Mouse (Mus musculus) lung, embryonic 16.5 days (tissue): ENCODE data around the gene Tm9sf1. TPM values are rescaled to one million over a fixed set of nuclear protein-coding genes. Genes with fewer than 3 reads are reported as not detected.

ENCODE experiments used
- ATAC-seq: fragments of 200-750 bp; cut with Nextera tagmentation; 2 replicates; pipeline ENCODE4 v1.8.0; 2017; ENCODE audit warnings: low read depth, mild to moderate bottlenecking, moderate library complexity
- H3K27ac ChIP-seq: fragments of 300-500 bp; sonication (generic); 2 replicates; pipeline ENCODE4 v1.5.1; 2014; ENCODE audit warnings: mild to moderate bottlenecking, control low read depth, low read length
- H3K27me3 ChIP-seq: fragments of 300-500 bp; sonication (generic); 2 replicates; pipeline ENCODE4 v1.6.1; 2014; ENCODE audit warnings: low read depth, low read length, mixed read lengths; ENCODE audit not compliant: control insufficient read depth, insufficient read depth
- H3K36me3 ChIP-seq: fragments of 300-500 bp; sonication (generic); 2 replicates; pipeline ENCODE4 v1.6.1; 2014; ENCODE audit warnings: low read length; ENCODE audit not compliant: control insufficient read depth, insufficient read depth
- H3K4me1 ChIP-seq: fragments of 300-500 bp; sonication (generic); replicated peaks from 2 replicates; pipeline ENCODE4 v1.6.1; 2014; ENCODE audit warnings: low read length, mixed read lengths; ENCODE audit not compliant: control insufficient read depth, insufficient read depth
- H3K4me2 ChIP-seq: fragments of 300-500 bp; sonication (generic); 2 replicates; pipeline ENCODE4 v1.6.1; 2014; ENCODE audit warnings: low read depth, low read length, control low read depth
- H3K4me3 ChIP-seq: fragments of 300-500 bp; sonication (generic); 2 replicates; pipeline ENCODE4 v1.5.1; 2014; ENCODE audit warnings: mild to moderate bottlenecking, low read length, control low read depth
- H3K9ac ChIP-seq: fragments of 300-500 bp; sonication (generic); 2 replicates; pipeline ENCODE4 v1.6.1; 2014; ENCODE audit warnings: low read length, control low read depth
- H3K9me3 ChIP-seq: fragments of 300-500 bp; sonication (generic); 2 replicates; pipeline ENCODE4 v1.6.1; 2016; ENCODE audit warnings: low read length; ENCODE audit not compliant: control insufficient read depth
- WGBS: fragments of 180-500 bp; shearing (Covaris S2); extraction: QIAGEN DNeasy Blood & Tissue Kit; methylation state at CpG from one replicate; pipeline ENCODE4 v1.1.7; 2014; 5-methylcytosine and 5-hydroxymethylcytosine counted together
- polyA plus RNA-seq: library from polyadenylated mRNA; unstranded; fragments of >200 nt; fragmentation: Nextera tagmentation; extraction: Ambion mirVana; gene quantifications from 2 replicates; pipeline ENCODE4 v1.2.1, GENCODE M21; 2015

The Tm9sf1 gene
- 121 and 125 TPM in 2 replicates for polyA plus RNA-seq

DNA sequence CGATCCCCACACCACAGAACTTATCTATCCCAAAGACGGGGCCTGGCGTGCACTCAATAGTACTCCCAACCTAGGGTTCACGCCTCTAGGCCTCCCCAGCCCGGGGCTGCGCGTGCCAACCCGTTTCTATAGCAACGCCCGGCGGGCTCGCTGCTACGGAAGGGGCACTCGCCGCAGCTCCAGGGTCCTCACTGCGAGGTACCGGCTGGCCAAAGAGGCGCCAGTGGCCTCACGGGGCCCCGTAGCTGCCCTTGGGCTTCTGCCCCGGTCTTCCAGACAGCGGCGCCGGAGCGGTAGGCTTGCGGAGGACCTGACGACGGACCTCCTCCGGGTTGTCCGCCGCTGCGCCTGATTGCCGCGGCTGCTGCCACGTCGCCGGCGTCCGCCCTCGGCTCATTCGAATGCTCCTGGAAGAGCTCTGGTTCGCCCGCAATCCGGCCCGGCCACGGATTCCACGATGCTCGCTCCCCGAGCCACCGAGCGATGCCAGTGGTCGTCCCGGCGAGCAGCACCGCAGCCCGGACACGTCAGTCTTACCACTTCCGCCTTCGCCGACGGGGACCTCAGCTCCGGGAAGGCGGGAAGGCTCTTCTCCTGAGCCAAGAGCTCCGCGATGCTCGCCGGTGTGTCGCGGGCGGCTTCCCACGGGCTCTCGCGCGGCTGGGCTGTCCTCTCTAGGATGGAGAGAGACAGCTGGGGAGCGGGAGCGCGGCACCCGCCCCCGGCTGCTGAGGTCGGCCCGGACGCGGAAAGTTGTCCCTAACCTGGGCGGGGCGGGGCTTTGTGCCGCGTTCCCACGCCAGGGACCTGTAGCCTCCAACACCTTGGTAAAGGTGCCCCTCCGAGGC is at the start of gene Tm9sf1:
TSS of gene Tm9sf1 (minus strand) at position 747 of the 848 bp plus-strand sequence.
- peak; percentile 90 for ATAC-seq
- peak within 1 kb of the TSS; percentile 96 for H3K4me3 ChIP-seq
- peak within 1 kb of the TSS; percentile 97 for H3K27ac ChIP-seq
- H3K36me3 ChIP-seq = peaks cover 26% of the 10 kb centered on the region
- peak within 1 kb of the TSS; percentile 87 for H3K4me2 ChIP-seq
- H3K9me3 ChIP-seq = no peaks in the 10 kb centered on the region
- H3K4me1 ChIP-seq = peaks cover 13% of the 10 kb centered on the region
- no peaks in the 10 kb centered on the region for H3K27me3 ChIP-seq
- peak within 1 kb of the TSS; percentile 98 for H3K9ac ChIP-seq
- under 1% methylated on average over 87 of the region's 89 CpGs for WGBS

DNA sequence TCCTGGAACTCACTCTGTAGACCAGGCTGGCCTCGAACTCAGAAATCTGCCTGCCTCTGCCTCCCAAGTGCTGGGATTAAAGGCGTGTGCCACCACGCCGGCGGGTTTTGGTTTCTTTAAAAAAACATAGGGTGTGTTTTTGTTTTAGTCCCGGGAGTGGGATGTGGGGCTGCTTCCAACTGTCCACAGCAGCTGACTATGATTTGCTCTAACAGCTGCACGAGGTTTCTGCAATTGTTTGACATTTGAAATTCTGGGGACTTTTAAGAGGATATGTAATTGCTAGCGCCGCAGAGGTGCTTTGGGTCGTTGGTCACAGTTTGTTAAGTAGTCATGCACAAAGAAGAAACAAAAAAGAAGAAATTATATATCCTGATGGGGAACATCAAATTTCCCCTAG is 45.8 kb upstream of the Tm9sf1 start:
- 69% methylated on average over 10 of the region's 10 CpGs for WGBS
- no peak overlapping the region for H3K4me3 ChIP-seq
- no peaks in the 10 kb centered on the region for H3K27me3 ChIP-seq
- H3K27ac ChIP-seq = no peak overlapping the region
- H3K4me1 ChIP-seq = no peaks in the 10 kb centered on the region
- H3K36me3 ChIP-seq = no peaks in the 10 kb centered on the region
- ATAC-seq = no peak
- H3K9me3 ChIP-seq = no peaks in the 10 kb centered on the region
- no peak overlapping the region for H3K9ac ChIP-seq
- H3K4me2 ChIP-seq = no peak overlapping the region

- peaks cover 10% of the 10 kb centered on the region for H3K4me1 ChIP-seq
- peak overlapping the region; percentile 78 for H3K4me3 ChIP-seq
- peak overlapping the region; percentile 78 for H3K9ac ChIP-seq
- 10% methylated on average over 3 of the region's 3 CpGs for WGBS
- H3K9me3 ChIP-seq = no peaks in the 10 kb centered on the region
- no peaks in the 10 kb centered on the region for H3K27me3 ChIP-seq
- peak overlapping the region; percentile 74 for H3K4me2 ChIP-seq
- peak; percentile 23 for ATAC-seq
- H3K36me3 ChIP-seq = peaks cover 19% of the 10 kb centered on the region
- H3K27ac ChIP-seq = peak overlapping the region; percentile 90
Observed at GRCm38 (mm10) chr14:55682118-55682493, 38.5 kb upstream of the Tm9sf1 start.

- peak within 1 kb of the TSS; percentile 74 for H3K4me2 ChIP-seq
- no peaks in the 10 kb centered on the region for H3K9me3 ChIP-seq
- peak within 1 kb of the TSS; percentile 78 for H3K4me3 ChIP-seq
- WGBS = under 1% methylated on average over 65 of the region's 66 CpGs
- no peaks in the 10 kb centered on the region for H3K27me3 ChIP-seq
- peak within 1 kb of the TSS; percentile 90 for H3K27ac ChIP-seq
- peaks cover 10% of the 10 kb centered on the region for H3K4me1 ChIP-seq
- ATAC-seq = peak; percentile 98
- H3K36me3 ChIP-seq = peaks cover 23% of the 10 kb centered on the region
- H3K9ac ChIP-seq = peak within 1 kb of the TSS; percentile 78
Observed at GRCm38 (mm10) chr14:55681160-55682117, 37.8 kb upstream of the Tm9sf1 start, which contains the start of gene Tinf2. Tinf2 (minus strand) TSS chr14:55681820.

DNA sequence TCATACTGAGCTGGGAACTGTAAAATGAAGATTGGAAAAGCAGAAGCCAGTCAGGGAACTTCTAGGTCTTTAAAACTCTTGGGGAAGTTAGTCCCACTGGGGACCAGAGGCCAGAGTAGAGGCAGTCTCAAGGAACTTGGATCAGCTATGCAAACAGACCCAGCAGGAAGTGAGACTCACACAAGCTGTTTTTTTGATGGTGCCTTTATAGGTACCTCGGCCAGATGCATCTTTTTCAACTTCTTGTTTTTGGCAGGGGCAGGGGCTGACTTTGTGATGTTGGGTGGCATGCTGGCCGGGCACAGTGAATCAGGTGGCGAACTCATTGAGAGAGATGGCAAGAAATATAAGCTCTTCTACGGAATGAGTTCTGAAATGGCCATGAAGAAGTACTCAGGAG is 34.0 kb upstream of the Tm9sf1 start:
- H3K9ac ChIP-seq = no peak overlapping the region
- no peak for ATAC-seq
- 80% methylated on average over 4 of the region's 4 CpGs for WGBS
- no peak overlapping the region for H3K4me2 ChIP-seq
- H3K27ac ChIP-seq = no peak overlapping the region
- H3K36me3 ChIP-seq = peaks cover 38% of the 10 kb centered on the region
- H3K9me3 ChIP-seq = no peaks in the 10 kb centered on the region
- no peak overlapping the region for H3K4me3 ChIP-seq
- H3K27me3 ChIP-seq = no peaks in the 10 kb centered on the region
- peaks cover 14% of the 10 kb centered on the region for H3K4me1 ChIP-seq

DNA sequence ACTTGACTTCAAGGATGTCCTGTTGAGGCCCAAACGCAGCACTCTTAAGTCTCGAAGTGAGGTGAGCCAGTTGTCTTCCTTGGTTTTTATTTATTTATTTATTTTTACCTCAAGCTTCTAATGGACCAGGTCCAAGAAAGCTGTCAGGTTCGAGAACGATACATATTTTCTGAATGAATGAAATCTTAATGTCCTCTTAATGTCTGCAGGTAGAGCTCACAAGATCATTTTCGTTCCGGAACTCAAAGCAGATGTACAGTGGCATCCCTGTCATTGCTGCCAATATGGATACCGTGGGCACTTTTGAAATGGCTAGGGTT is 29.1 kb upstream of the Tm9sf1 start:
- H3K27ac ChIP-seq = peak overlapping the region; percentile 93
- H3K4me3 ChIP-seq = peak overlapping the region; percentile 97
- H3K9me3 ChIP-seq = no peaks in the 10 kb centered on the region
- ATAC-seq = no peak
- H3K36me3 ChIP-seq = peaks cover 24% of the 10 kb centered on the region
- H3K4me1 ChIP-seq = peaks cover 10% of the 10 kb centered on the region
- WGBS = 68% methylated on average over 7 of the region's 7 CpGs
- H3K9ac ChIP-seq = peak overlapping the region; percentile 89
- peak overlapping the region; percentile 93 for H3K4me2 ChIP-seq
- H3K27me3 ChIP-seq = no peaks in the 10 kb centered on the region

DNA sequence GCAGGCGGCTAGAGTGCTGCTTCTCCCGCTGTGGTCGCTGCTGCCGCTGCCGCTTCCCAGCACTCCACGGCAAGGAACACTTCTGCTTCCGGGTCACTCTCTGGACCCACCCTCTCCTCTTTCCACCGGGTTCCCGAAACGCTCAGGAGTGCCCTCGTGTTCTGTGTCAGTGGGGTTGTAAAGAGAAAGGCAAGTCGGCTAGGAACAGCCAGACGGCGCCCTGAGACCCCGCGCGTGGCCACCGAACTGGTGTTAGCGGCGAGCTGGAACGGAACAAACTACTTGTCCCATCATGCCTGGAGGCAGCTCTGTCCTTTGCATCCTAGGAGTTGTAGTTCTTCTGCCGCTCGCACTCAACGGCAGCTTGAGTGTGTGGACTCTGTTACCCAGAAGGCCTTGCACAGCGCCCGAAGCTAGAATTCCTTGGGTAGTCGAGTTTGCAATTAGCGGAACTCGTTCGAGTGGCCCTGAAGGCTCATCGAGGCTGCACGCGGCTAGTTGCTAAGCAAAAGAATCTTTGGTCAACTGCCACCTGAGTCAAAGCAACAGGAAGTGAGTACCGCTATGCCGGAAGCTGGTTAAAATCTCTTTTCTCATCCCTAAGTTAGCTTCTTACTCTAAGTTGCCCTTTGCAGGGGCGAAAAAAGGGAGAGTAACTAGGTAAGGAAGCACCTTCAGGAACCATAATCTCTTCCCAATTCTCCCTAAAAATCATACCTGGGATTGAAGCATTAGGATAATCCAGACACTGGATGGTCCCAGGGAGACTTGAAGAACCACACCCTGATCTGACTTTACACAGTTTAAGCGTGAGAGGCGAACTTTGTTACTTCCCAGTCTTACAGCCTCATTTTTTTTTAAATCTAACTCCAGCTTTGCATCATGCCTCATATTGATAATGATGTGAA is 28.5 kb upstream of the Tm9sf1 start, which contains the start of the genes Gmpr2 and Nedd8:
TSS of gene Gmpr2 (plus strand) at position 109 of the 908 bp plus-strand sequence.
TSS of gene Nedd8 (minus strand) at position 292 of the 908 bp plus-strand sequence.
- peak within 1 kb of the TSS; percentile 89 for H3K9ac ChIP-seq
- H3K4me2 ChIP-seq = peak within 1 kb of the TSS; percentile 93
- ATAC-seq = peak; percentile 99
- peaks cover 19% of the 10 kb centered on the region for H3K36me3 ChIP-seq
- no peaks in the 10 kb centered on the region for H3K9me3 ChIP-seq
- H3K4me1 ChIP-seq = peaks cover 10% of the 10 kb centered on the region
- H3K27ac ChIP-seq = peak within 1 kb of the TSS; percentile 93
- no peaks in the 10 kb centered on the region for H3K27me3 ChIP-seq
- WGBS = under 1% methylated on average over 38 of the region's 38 CpGs
- H3K4me3 ChIP-seq = peak within 1 kb of the TSS; percentile 97

DNA sequence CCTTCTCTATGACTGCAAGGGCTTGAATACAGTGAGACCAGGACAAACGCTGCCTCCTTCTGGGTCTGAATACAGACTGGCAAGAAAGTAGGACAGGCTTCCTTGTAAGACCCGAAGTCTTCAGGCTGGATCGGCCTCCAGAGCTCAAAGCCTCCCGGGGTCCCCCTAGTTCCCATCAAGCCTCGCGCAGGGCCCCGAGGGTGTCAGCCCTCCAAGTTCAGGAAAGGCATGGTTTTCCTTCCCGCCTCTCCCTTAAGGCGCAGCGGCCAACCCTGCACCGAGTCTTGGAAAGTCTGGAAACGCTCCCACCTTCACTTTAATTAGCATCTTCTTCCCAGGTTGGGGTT is 27.9 kb upstream of the Tm9sf1 start:
- Histone ChIP-seq H3K9me3 (no peaks in the 10 kb centered on the region), H3K4me2 (peak overlapping the region; percentile 93), H3K27ac (peak overlapping the region; percentile 93), H3K9ac (peak overlapping the region; percentile 89), H3K36me3 (peaks cover 16% of the 10 kb centered on the region; the same call in 1 of the 2 replicates), H3K4me1 (peaks cover 10% of the 10 kb centered on the region), H3K4me3 (peak overlapping the region; percentile 97), H3K27me3 (no peaks in the 10 kb centered on the region)
- under 1% methylated on average over 12 of the region's 12 CpGs for WGBS
- peak; percentile 50 for ATAC-seq
